Mouse (Mus musculus): ENCODE data around the gene Sdhaf1.

GRCm38 (mm10) chr7:30323795-30324194 is at the start of gene Sdhaf1:
- no peak for TF ChIP-seq CTCF (IDR thresholded peaks at IDR 0.05; ENCODE audit: insufficient read depth, low read depth, low read length)
- TF ChIP-seq POLR2A (IDR thresholded peaks at IDR 0.05; ENCODE audit: insufficient read depth, low read depth, low read length): no peak
